Mouse (Mus musculus): ENCODE measurements around the gene Slc12a8. TPM values are rescaled to one million over a fixed set of nuclear protein-coding genes. Genes with fewer than 3 reads are reported as not detected.

Slc12a8 gene
- polyA plus RNA-seq, 2 experiments, result 0.06 TPM; not detected in 1

DNA sequence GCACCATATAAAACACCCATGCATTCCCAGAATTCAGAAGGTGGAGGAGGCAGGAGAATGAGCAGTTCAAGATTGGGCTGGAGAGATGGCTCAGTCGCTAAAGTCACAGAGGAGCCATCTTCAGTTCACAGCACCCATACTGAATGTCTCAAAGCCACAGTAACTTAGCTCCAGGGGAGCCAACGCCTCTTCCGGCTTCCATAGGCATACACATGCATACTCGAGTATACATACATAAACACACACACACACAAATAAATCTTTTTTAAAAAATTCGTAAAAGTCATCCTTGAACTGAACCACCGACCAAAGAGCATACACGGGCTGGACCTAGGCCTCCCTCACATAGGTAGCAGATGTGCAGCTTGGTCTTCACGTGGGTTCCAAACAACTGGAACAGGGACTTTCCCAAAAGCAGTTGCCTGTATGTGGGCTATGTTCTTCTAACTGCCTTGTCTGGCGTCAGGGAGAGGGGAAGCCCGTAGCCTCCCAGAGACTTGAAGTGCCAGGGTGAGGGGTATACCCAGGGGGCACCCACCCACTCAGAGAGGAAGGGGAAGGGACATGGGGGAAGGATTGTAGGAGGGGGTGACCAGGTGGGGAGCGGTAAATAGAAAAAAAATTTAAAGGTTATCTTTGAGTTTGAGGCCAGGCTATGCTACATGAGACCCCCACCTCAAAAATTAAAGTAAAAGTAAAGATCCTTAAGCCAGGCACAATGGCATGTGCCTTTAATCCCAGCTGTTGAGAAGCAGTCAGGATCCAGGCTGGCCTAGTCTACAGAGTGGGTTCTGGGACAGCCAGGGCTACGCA is 191.7 kb downstream of the Slc12a8 start:
- H3K36me3 ChIP-seq (replicated peaks; ENCODE audit: control insufficient read depth, insufficient read depth, low read depth), result no peaks in the 10 kb centered on the region
- H3K4me3 ChIP-seq (ENCODE audit: insufficient read depth in 1 of 2, low read depth in 2 of 2, low read length in 2 of 2), result no peak overlapping the region
- H3K4me2 ChIP-seq (ENCODE audit: low read depth), result no peak overlapping the region
- H3K9me3 ChIP-seq (ENCODE audit: control insufficient read depth, low read length), result no peaks in the 10 kb centered on the region
- H3K27ac ChIP-seq, result no peak overlapping the region
- no peak for DNase-seq (ENCODE audit: low read depth in 3 of 3, low spot score in 3 of 3)
- TF ChIP-seq CTCF (IDR thresholded peaks at IDR 0.05; ENCODE audit: low read depth), result no peak
- TF ChIP-seq EP300 (IDR thresholded peaks at IDR 0.05; ENCODE audit: low read depth), result no peak
- no peak for ATAC-seq (ENCODE audit: insufficient read depth)
- H3K27me3 ChIP-seq (ENCODE audit: control insufficient read depth, insufficient read depth, low read length), result no peaks in the 10 kb centered on the region
- H3K4me1 ChIP-seq (replicated peaks; ENCODE audit: control insufficient read depth in 2 of 2, insufficient read depth in 2 of 2, low read length in 1 of 2), result peaks cover 0 to 8% of the 10 kb centered on the region in 2 experiments; a peak in 2 of 4 replicates
- H3K9ac ChIP-seq (replicated peaks), result no peak overlapping the region
- WGBS (ENCODE audit: insufficient replicate concordance), result 79% methylated on average over 12 of the region's 12 CpGs

Other genes with a start within 250 kb of the Slc12a8 start
- 2.3 and 3.8 TPM in 2 replicates for gene Zfp148, start 136.5 kb upstream of the Slc12a8 start, polyA plus RNA-seq (2012; rRNA removed)
- 10.6 and 11.2 TPM in 2 replicates for gene Zfp148, start 136.5 kb upstream of the Slc12a8 start, polyA plus RNA-seq (2014; fragmentation: Nextera tagmentation; extraction: Ambion mirVana)
- gene Heg1, start 167.0 kb downstream of the Slc12a8 start, polyA plus RNA-seq (2012; rRNA removed), result 3.2 and 3.5 TPM in 2 replicates
- gene Heg1, start 167.0 kb downstream of the Slc12a8 start, polyA plus RNA-seq (2014; fragmentation: Nextera tagmentation; extraction: Ambion mirVana), result 3.5 and 4.0 TPM in 2 replicates